Mouse (Mus musculus) erythroblast, embryonic 14.5 days (primary cell): ENCODE results near the gene Nupl2.

Experiments used
- GATA1 ChIP-seq: IDR thresholded peaks from 2 replicates; pipeline ENCODE4 v1.6.1; 2012; ENCODE audit warnings: low read length, inconsistent platforms, mixed read lengths
- TAL1 ChIP-seq: IDR thresholded peaks from 3 replicates; pipeline ENCODE4 v1.6.1; 2012; ENCODE audit warnings: low read length, inconsistent platforms, mixed read lengths

DNA sequence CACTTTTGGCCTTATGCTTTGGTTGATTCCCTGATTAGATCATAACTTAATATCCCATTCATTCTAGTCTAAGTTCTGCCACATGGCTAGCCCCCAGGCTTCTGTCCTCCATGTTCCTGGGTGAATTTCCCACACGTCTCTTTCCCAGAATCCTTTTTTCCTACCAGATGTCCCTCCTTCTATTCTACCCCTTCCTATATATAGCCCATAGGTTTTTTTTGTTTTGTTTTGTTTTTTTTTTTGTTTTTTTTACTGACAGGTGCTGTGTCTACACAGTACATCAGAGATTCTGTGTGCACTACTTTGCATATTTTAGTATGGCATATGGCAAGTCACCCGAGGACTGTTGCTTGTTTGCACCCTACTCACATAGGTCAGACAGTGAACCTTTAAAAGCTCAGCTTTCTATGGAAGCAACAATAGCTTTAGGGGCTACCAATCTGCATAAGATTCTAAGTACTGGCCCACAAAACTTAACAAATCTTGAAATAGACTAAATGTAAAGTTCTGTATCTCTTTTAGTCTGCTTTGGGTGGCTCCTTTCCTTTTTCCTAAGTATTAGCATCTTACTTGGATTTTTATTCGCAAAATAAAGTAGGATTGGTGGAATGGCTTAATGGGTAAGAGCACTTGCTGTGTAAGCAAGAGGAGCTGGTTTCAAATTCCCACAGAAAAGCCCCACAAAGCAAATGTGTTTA is 40.0 kb upstream of the Nupl2 start:
- no peak for TF ChIP-seq GATA1
- TF ChIP-seq TAL1, result no peak
